Mouse (Mus musculus) testis, adult 2 months (tissue): Measurements from ENCODE around the gene Ufd1.

Source experiments
- CTCF ChIP-seq: fragments of 200-500 bp; IDR thresholded peaks from 2 replicates; pipeline ENCODE4 v1.5.1; 2012; ENCODE audit warnings: low read depth, mild to moderate bottlenecking, inconsistent platforms, low read length, moderate library complexity; ENCODE audit not compliant: control insufficient read depth, insufficient read depth, insufficient replicate concordance
- POLR2A ChIP-seq: fragments of 200-500 bp; IDR thresholded peaks from 2 replicates; pipeline ENCODE4 v1.6.1; 2012; ENCODE audit warnings: low read depth, mild to moderate bottlenecking, inconsistent platforms, low read length, moderate library complexity; ENCODE audit not compliant: control insufficient read depth

DNA sequence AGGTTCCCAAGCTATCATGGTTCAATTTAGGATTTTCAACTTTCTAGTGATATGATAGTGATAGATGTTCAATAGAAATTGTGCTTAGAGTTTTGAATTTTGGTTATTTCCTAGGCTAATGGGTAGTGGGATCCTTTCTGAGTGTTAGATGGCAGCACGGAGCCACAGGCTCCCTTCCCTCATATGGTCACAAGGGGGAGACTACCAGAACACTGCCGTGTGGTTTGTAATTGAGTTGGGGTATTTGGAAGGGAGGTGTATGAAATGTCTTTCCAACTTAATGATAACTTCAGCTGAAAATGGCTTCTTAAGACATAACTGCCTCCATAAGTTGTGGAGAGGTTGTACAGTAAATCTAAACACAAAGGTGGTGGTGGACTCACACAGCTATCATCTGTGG lies 21.9 kb downstream of the Ufd1 start:
- TF ChIP-seq CTCF (no peak), POLR2A (no peak)
